Mouse (Mus musculus): ENCODE measurements around the gene Pcmt1.

The Pcmt1 gene

DNA sequence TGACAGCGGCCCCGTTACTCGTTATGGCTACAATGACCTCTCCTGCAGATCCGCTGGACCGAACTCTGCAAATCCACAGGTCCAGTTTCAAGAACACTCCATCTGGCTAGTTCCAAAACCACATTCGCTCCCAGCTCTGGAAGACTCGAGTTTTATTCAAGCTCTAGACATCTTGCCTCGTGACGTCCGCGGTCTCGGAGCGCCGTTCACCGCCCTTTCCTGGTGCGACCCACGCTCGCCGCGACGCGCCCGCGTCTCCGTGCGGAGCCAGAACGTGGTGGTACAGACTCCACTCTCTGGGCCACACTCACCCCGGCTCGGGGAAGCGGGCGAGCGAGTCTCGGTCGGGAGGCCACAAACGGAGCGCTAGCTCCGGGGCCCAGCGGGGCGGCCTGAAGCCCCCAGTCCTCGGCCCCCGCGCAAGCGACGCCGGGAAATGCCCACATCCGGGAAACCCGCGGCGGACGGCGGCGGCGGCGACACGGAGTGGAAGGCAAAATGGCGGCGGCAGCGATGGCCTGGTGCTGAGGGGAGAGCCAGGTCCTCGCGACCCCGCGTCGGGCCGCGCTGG, at the start of gene Pcmt1, which contains the start of gene Lats1:
TSS of gene Pcmt1 (minus strand) at position 406 of the 571 bp plus-strand sequence.
TSS of gene Lats1 (plus strand) at position 484 of the 571 bp plus-strand sequence.
- DNase-seq (ENCODE audit: low spot score in 2 of 2) = peak; percentile 70 to 73

GRCm38 (mm10) chr10:7727011-7727410, 46.1 kb upstream of the Pcmt1 start:
- no peak for DNase-seq (ENCODE audit: low spot score in 2 of 2)

DNA sequence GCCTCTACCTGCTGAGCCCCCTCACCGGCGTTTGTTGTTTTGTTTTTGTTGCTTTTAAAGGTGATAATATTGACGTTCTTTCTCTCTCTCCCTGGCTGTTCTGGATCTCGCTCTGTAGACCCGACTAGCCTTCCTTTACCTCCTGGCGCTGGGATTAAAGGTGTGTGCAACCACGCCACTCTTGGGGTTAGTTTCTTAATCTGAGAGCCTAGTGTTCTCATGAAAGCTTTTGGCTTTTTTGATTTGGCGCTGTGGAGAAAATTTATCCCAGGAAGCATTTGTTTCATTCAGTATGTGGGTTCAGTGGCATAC, 45.5 kb upstream of the Pcmt1 start:
- no peak for DNase-seq (ENCODE audit: low spot score in 2 of 2)

DNA sequence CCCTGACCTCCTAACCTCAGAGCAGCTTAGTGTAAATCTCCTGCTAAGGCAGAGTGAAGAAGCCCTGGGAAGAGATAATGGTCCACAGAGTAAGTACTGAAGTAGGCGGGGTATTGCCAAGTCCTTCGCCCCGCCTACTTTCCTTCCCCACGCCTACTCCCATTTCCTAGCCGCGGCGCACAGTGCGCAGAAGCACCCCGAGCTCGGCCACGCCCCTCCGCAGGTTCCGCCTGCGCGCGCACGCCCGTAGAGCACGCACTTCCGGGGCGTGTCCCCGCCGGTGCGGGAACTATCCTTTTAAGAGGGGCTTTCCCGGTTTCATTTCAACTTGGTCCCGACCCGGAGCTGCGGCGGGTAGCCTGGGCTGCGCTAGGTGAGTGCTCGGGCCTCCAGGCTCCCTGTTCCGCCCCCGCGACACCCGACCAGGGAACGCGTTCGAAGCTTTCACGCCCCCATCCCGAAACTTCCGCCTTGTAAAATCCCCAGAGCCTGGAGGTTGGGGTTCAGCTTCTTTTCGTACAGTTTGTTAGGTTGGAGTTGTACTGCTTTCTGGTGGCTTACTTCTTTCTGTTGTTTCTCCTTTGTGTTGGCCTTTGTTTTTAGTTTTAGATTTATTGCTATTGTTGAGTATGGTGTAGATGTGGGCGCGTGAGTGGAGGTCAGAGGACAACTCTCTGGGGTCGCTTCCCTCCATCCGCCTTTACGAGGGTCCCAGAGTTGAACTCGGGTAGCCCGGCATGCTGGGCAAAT, 45.0 kb upstream of the Pcmt1 start, which contains the start of gene Katna1:
TSS of gene Katna1 (plus strand) at position 250 of the 750 bp plus-strand sequence.
- DNase-seq (ENCODE audit: low spot score in 2 of 2) = peak; percentile 80 to 87

DNA sequence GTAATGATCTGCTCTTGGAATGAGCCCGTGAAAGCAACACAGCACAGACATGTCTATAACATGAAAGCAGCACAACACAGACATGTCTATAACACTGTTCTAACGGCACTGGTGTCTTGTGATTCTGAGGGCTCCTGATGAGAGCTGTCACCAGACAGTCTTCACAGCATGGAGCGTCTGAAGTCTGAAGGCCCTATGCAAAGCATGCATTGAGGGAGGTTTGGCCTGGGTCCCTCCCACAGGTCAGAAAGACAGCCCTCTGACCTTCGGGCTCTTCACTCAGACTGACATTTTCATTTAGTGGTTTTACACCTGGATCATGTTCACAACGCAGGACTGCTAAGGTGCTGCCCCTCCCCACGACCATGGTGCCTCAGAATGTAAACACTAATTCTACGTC, 34.1 kb upstream of the Pcmt1 start:
- no peak for DNase-seq (ENCODE audit: low spot score in 2 of 2)

DNA sequence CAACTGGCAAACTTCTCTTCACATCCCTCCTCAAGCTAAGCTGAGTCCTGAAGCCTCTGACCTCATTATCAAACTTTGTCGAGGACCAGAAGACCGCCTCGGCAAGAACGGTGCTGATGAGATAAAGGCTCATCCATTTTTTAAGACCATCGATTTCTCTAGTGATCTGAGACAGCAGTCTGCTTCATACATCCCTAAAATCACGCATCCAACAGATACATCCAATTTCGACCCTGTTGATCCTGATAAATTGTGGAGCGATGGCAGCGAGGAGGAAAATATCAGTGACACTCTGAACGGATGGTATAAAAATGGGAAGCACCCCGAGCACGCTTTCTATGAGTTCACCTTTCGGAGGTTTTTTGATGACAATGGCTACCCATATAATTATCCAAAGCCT, 31.6 kb upstream of the Pcmt1 start:
- DNase-seq (ENCODE audit: low spot score in 2 of 2) = no peak

- DNase-seq (ENCODE audit: low spot score in 2 of 2) = no peak
Observed at GRCm38 (mm10) chr10:7710121-7710520, 29.2 kb upstream of the Pcmt1 start.

DNA sequence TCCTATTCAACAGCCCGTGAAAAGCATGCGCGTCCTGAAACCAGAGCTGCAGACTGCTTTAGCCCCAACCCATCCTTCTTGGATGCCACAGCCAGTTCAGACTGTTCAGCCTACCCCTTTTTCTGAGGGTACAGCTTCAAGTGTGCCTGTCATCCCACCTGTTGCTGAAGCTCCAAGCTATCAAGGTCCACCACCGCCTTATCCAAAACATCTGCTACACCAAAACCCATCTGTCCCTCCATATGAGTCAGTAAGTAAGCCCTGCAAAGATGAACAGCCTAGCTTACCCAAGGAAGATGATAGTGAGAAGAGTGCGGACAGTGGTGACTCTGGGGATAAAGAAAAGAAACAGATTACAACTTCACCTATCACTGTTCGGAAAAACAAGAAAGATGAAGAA, 21.6 kb upstream of the Pcmt1 start:
- DNase-seq (ENCODE audit: low spot score in 2 of 2) = no peak

GRCm38 (mm10) chr10:7700120-7700519, 19.2 kb upstream of the Pcmt1 start:
- no peak for DNase-seq (ENCODE audit: low spot score in 2 of 2)

DNA sequence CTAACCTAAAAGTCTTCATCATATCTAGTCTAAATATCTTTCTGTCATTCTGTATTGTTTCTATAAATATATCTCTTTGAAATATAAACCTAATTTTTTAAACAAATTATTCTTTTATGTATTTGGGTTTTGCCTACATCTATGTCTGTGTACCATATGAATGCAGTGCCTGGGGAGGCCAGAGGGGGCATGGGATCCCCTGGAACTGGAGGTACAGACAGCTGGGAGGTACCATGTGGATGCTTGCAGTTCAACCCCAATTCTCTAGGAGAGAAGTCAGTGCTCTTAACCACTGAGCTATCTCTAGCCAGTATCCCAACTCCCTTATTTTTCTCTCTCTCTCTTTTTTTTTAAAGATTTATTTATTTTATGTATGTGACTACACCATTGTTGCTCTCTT, 14.3 kb upstream of the Pcmt1 start:
- no peak for DNase-seq (ENCODE audit: low spot score in 2 of 2)

GRCm38 (mm10) chr10:7686902-7687301, 6.0 kb upstream of the Pcmt1 start:
- DNase-seq (ENCODE audit: low spot score in 2 of 2) = no peak

DNA sequence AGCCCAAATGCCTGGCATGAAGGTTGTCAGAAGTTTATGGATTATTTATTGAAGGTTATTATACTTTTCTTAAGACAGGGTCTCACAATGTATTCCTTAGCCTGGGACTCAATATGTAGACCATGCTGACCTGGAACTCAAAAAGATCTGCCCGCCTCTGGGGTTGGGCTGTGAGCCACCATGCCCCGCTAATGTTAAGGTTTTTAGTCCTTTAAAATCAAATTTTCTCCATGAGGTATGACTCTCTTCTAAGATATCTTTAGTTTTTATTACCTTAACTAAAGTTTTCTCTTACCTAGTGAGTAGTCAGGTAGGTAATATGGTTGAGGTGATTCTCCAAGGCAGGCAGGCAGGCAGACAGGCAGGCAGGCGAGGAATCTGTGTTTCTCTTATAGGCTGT, 1.3 kb upstream of the Pcmt1 start:
- no peak for DNase-seq (ENCODE audit: low spot score in 2 of 2)

GRCm38 (mm10) chr10:7681343-7682025, 548 bp upstream of the Pcmt1 start:
- DNase-seq (ENCODE audit: low spot score in 2 of 2) = peak; percentile 19 to 24

DNA sequence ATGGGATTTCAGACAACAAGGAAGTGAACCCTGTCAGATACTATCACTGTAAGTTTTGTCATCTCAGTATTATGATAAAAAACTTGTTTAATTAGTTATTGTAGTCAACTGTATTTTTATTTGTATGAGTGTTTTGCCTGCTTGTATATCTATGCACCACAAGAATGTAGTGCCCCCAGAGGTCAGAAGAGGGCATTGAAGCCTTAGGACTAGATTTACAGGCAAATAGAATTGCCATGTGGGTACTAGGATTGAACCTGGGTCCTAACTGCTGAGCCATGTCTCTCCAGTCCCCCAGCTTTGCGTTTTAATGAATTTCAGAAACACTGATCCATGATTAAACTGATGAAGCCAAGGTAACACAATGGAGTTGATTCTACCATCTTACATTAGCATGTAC, 7.3 kb downstream of the Pcmt1 start:
- DNase-seq (ENCODE audit: low spot score in 2 of 2) = no peak

DNA sequence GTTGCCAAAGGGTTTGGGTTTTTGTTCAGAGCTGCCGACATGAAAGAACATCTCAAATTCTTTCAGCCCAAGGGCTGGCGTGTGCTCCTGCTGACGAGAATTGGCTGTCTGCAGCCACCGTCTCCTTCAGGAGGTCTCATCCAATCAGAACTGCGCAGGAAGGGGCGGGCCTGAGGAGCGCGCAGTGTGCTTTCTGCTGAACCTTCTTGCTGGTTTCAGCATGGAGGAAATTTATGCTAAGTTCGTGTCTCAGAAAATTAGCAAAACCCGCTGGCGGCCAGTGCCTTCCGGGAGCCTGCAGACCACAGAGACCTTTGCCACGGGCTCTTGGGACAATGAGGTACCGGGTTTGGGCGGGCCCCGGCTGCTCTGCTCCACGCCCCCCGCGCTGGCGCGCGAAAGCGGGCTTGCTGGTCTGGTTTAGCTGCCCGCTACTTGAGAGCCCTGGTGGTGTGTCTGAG, 13.6 kb downstream of the Pcmt1 start, which contains the start of gene Nup43:
TSS of gene Nup43 (plus strand) at position 162 of the 461 bp plus-strand sequence.
- peak; percentile 77 to 81 for DNase-seq (ENCODE audit: low spot score in 2 of 2)

DNA sequence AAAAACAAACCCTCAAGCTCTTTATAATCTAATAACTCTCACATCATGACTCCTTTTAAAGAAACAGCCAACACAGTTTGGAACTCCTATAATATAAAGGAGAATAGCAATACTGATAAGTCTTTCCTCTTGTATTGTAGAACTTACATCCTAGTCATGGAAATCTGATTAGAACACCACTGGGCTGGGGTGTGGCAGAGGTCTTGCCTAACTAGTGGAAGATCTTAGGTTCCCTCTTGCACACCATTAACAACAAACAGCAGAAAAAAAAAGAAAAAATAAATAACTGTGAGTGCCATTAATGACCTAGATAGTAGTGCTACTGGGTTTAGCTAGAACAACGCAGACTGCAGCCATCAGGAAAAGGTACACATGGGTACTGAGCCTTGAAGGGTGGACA, 16.0 kb downstream of the Pcmt1 start:
- DNase-seq (ENCODE audit: low spot score in 2 of 2) = no peak

DNA sequence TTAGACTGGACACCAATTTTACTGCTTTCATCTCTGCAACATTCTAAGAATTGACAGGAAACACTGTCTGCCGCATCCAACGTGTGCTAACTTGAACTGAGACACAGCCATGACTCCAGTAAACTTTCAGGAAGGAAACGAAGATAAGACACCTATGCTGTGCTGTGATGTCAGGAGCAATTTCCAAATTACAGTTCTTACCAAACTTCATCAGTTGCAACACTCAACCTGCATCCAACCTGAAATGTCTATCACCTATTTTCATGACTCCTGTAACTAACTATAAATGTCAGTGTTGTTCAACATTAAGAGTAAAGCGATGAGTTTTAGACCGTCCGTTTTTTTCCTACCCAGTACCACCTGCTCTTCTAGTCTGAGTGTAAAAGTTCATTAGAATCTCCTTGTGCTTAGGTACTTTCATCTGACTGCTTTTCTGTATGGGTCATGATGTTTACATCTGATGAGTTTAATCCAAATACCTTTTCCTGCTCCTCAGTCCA, 16.9 kb downstream of the Pcmt1 start:
- DNase-seq (ENCODE audit: low spot score in 2 of 2) = no peak

GRCm38 (mm10) chr10:7663159-7664026, 17.5 kb downstream of the Pcmt1 start:
- peak; percentile 89 to 90 for DNase-seq (ENCODE audit: low spot score in 2 of 2)

GRCm38 (mm10) chr10:7662471-7663141, 18.3 kb downstream of the Pcmt1 start:
- no peak for DNase-seq (ENCODE audit: low spot score in 2 of 2)

- no peak for DNase-seq (ENCODE audit: low spot score in 2 of 2)
Observed at GRCm38 (mm10) chr10:7651057-7651456, 29.9 kb downstream of the Pcmt1 start.

GRCm38 (mm10) chr10:7649059-7649458, 31.9 kb downstream of the Pcmt1 start:
- no peak for DNase-seq (ENCODE audit: low spot score in 2 of 2)

Data from right cerebral cortex, postnatal 36 days (tissue).